Mouse (Mus musculus) heart, embryonic 14.5 days (tissue): ENCODE measurements around the gene Fam189b. TPM values are rescaled to one million over a fixed set of nuclear protein-coding genes. Genes with fewer than 3 reads are reported as not detected.
A peak's percentile ranks its signal among the peaks of the same experiment; 100 is the strongest.

Experiments used
- ATAC-seq: fragments of 200-750 bp; cut with Nextera tagmentation; 2 replicates; pipeline ENCODE4 v1.8.0; 2017; ENCODE audit warnings: low read depth, moderate TSS enrichment; ENCODE audit not compliant: insufficient number of reproducible peaks, insufficient read depth, low FRiP score
- H3K27ac ChIP-seq, 2 experiments: fragments of 200-500 bp in 1 of 2; fragments of 300-500 bp in 1 of 2; sonication (generic) in 1 of 2; replicated peaks in 1 of 2; 2 replicates each; pipeline ENCODE4 v1.5.1; 2012 to 2014; ENCODE audit warnings: low read depth in 2 of 2, low read length in 2 of 2, control low read depth in 1 of 2, mild to moderate bottlenecking in 1 of 2, mixed read lengths in 1 of 2; ENCODE audit not compliant: control insufficient read depth in 1 of 2, insufficient read depth in 1 of 2
- H3K27me3 ChIP-seq: fragments of 300-500 bp; sonication (generic); 2 replicates; pipeline ENCODE4 v1.6.1; 2014; ENCODE audit warnings: mild to moderate bottlenecking, low read length, control low read depth; ENCODE audit not compliant: control insufficient read depth, insufficient read depth
- H3K36me3 ChIP-seq: fragments of 300-500 bp; sonication (generic); 2 replicates; pipeline ENCODE4 v1.6.1; 2014; ENCODE audit warnings: mild to moderate bottlenecking, control low read depth, low read length, mixed read lengths; ENCODE audit not compliant: control insufficient read depth, insufficient read depth
- H3K4me1 ChIP-seq, 2 experiments: fragments of 200-500 bp in 1 of 2; fragments of 300-500 bp in 1 of 2; sonication (generic) in 1 of 2; 2 replicates each; pipeline ENCODE4 v1.6.1; 2012 to 2014; ENCODE audit warnings: low read length in 2 of 2, control low read depth in 1 of 2, mixed read lengths in 1 of 2; ENCODE audit not compliant: control insufficient read depth in 2 of 2, insufficient read depth in 2 of 2
- H3K4me2 ChIP-seq: fragments of 300-500 bp; sonication (generic); 2 replicates; pipeline ENCODE4 v1.6.1; 2014; ENCODE audit warnings: mild to moderate bottlenecking, low read length
- H3K4me3 ChIP-seq, 2 experiments: fragments of 200-500 bp in 1 of 2; fragments of 300-500 bp in 1 of 2; sonication (generic) in 1 of 2; 2 replicates each; pipeline ENCODE4 v1.5.1; 2012 to 2014; ENCODE audit warnings: low read length in 2 of 2, mild to moderate bottlenecking in 2 of 2, control low read depth in 1 of 2, low read depth in 1 of 2, moderate library complexity in 1 of 2; ENCODE audit not compliant: control insufficient read depth in 1 of 2, insufficient read depth in 1 of 2
- H3K9ac ChIP-seq: fragments of 300-500 bp; sonication (generic); 2 replicates; pipeline ENCODE4 v1.6.1; 2014; ENCODE audit warnings: mild to moderate bottlenecking, low read length
- H3K9me3 ChIP-seq: fragments of 300-500 bp; sonication (generic); 2 replicates; pipeline ENCODE4 v1.6.1; 2016; ENCODE audit warnings: low read length, control low read depth; ENCODE audit not compliant: control insufficient read depth
- whole genome bisulfite sequencing: fragments of 180-500 bp; shearing (Covaris S2); extraction: QIAGEN DNeasy Blood & Tissue Kit; methylation state at CpG from one replicate; pipeline ENCODE4 v1.1.7; 2014; 5-methylcytosine and 5-hydroxymethylcytosine counted together
- polyA plus RNA-seq: library from polyadenylated mRNA; unstranded; fragments of >200 nt; fragmentation: Nextera tagmentation; extraction: Ambion mirVana; gene quantifications from 2 replicates; pipeline ENCODE4 v1.2.1, GENCODE M21; 2014

The Fam189b gene
- polyA plus RNA-seq, 1 experiment from 2014 or later = 12.8 TPM

- peaks cover 25% of the 10 kb centered on the region for H3K27me3 ChIP-seq
- no peak for ATAC-seq
- peak overlapping the region; percentile 73; the same call in 1 of the 2 replicates for H3K4me2 ChIP-seq
- H3K4me1 ChIP-seq = peaks cover 10 to 16% of the 10 kb centered on the region in 2 experiments
- H3K4me3 ChIP-seq = no peak overlapping the region
- H3K9ac ChIP-seq = no peak overlapping the region; the same call in 1 of the 2 replicates
- H3K36me3 ChIP-seq = no peaks in the 10 kb centered on the region
- no peaks in the 10 kb centered on the region for H3K9me3 ChIP-seq
- no peak overlapping the region for H3K27ac ChIP-seq
- WGBS = 56% methylated on average over 11 of the region's 11 CpGs
Measured at GRCm38 (mm10) chr3:89226361-89226760, 43.4 kb downstream of the Fam189b start.

- no peak for ATAC-seq
Measured at GRCm38 (mm10) chr3:89226900-89227299, 44.0 kb downstream of the Fam189b start, which contains the start of gene Mtx1. Mtx1 (minus strand) TSS chr3:89227088.

GRCm38 (mm10) chr3:89227307-89228179, 44.6 kb downstream of the Fam189b start:
- WGBS = 5% methylated on average over 41 of the region's 41 CpGs

More at GRCm38 (mm10) chr3:89226900-89227299, 44.0 kb downstream of the Fam189b start, which contains the start of gene Mtx1:
- H3K27ac ChIP-seq = peak within 1 kb of the TSS; percentile 26 to 50; a peak in 2 of 4 replicates
- peak within 1 kb of the TSS; percentile 50 to 60 for H3K4me3 ChIP-seq
- H3K36me3 ChIP-seq = no peaks in the 10 kb centered on the region
- H3K9me3 ChIP-seq = no peaks in the 10 kb centered on the region
- H3K27me3 ChIP-seq = peaks cover 30% of the 10 kb centered on the region
- 8% methylated on average over 21 of the region's 21 CpGs for WGBS
- peak within 1 kb of the TSS; percentile 73 for H3K4me2 ChIP-seq
- peaks cover 10 to 16% of the 10 kb centered on the region in 2 experiments for H3K4me1 ChIP-seq
- H3K9ac ChIP-seq = peak within 1 kb of the TSS; percentile 49

DNA sequence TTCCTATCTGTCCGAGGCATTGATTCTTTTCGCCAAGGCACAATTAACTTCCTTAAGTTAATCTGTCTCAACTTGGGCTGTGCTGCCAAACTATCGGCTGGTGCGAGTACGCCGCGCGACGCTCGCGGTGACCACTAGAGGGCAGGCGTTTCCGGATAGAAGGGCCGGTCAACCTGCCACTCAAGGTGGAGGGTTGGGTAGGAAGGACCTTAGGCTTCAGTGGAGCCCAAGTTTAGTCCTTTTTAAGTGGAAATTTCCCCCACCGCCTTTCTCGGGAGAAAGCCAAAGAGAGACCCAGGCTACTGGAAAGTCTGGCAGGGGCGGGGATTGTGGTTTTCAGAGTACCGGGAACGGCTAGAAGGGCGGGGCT, 45.2 kb downstream of the Fam189b start:
- Histone ChIP-seq H3K4me1 (peaks cover 13 to 21% of the 10 kb centered on the region in 2 experiments), H3K27ac (no peak overlapping the region), H3K4me3 (peak overlapping the region; percentile 50 to 60), H3K27me3 (peaks cover 32% of the 10 kb centered on the region), H3K9ac (peak overlapping the region; percentile 67), H3K9me3 (no peaks in the 10 kb centered on the region), H3K36me3 (no peaks in the 10 kb centered on the region), H3K4me2 (peak overlapping the region; percentile 73)
- WGBS = under 1% methylated on average over 20 of the region's 20 CpGs
- peak; percentile 55; the same call in 1 of the 2 replicates for ATAC-seq

More at GRCm38 (mm10) chr3:89227307-89228179, 44.6 kb downstream of the Fam189b start:
- Histone ChIP-seq H3K36me3 (no peaks in the 10 kb centered on the region), H3K4me3 (peak overlapping the region; percentile 50 to 60), H3K9me3 (no peaks in the 10 kb centered on the region), H3K4me2 (peak overlapping the region; percentile 73), H3K27ac (peak overlapping the region; percentile 26 to 50; a peak in 2 of 4 replicates), H3K9ac (peak overlapping the region; percentile 49), H3K4me1 (peaks cover 10 to 16% of the 10 kb centered on the region in 2 experiments), H3K27me3 (peaks cover 32% of the 10 kb centered on the region)
- peak; percentile 75 for ATAC-seq

GRCm38 (mm10) chr3:89228836-89229235, 45.9 kb downstream of the Fam189b start, which contains the start of gene Muc1:
Muc1 (plus strand) TSS chr3:89229057.
- Histone ChIP-seq H3K27ac (no peak within 1 kb of the TSS), H3K9ac (peak within 1 kb of the TSS; percentile 67), H3K36me3 (no peaks in the 10 kb centered on the region), H3K4me1 (peaks cover 19 to 27% of the 10 kb centered on the region in 2 experiments), H3K9me3 (no peaks in the 10 kb centered on the region), H3K4me2 (peak within 1 kb of the TSS; percentile 73), H3K4me3 (peak within 1 kb of the TSS; percentile 50 to 60), H3K27me3 (peaks cover 32% of the 10 kb centered on the region)
- ATAC-seq = no peak
- WGBS = 22% methylated on average over 10 of the region's 10 CpGs

DNA sequence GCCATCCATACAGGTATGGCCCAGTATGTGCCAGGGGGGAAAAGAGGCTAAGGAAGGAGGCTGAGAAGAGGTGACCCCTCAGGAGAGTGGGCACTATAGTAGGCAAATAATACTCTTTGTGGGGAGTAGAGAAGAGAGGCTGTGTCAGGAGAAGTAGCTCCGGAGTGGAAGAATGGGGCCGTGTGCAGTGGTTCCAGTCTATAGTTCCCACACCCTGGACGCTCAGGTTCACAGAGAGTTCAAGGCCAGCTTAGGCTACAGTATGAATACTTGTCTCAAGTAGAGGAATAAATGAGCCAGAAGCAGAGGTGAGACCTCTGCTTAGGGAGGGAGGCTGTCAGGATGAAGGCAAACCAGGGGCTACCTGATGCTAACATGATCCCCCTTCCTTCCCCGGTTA, 46.3 kb downstream of the Fam189b start:
- no peak for ATAC-seq
- Histone ChIP-seq H3K4me2 (0 out of 2 replicates have a peak overlapping the region, but pooled peaks have one; percentile 73), H3K27ac (no peak overlapping the region), H3K27me3 (peaks cover 32% of the 10 kb centered on the region), H3K36me3 (no peaks in the 10 kb centered on the region), H3K9me3 (no peaks in the 10 kb centered on the region), H3K9ac (no peak overlapping the region), H3K4me1 (peaks cover 19 to 28% of the 10 kb centered on the region in 2 experiments), H3K4me3 (no peak overlapping the region)
- 63% methylated on average over 4 of the region's 4 CpGs for WGBS

- peaks cover 24% of the 10 kb centered on the region; the same call in 1 of the 2 replicates for H3K27me3 ChIP-seq
- H3K4me1 ChIP-seq = peaks cover 19 to 28% of the 10 kb centered on the region in 2 experiments
- no peak overlapping the region for H3K9ac ChIP-seq
- H3K36me3 ChIP-seq = no peaks in the 10 kb centered on the region
- H3K9me3 ChIP-seq = no peaks in the 10 kb centered on the region
- WGBS = 82% methylated on average over 2 of the region's 2 CpGs
- H3K4me3 ChIP-seq = no peak overlapping the region
- no peak overlapping the region for H3K4me2 ChIP-seq
- H3K27ac ChIP-seq = no peak overlapping the region
- no peak for ATAC-seq
Measured at GRCm38 (mm10) chr3:89230561-89230960, 47.6 kb downstream of the Fam189b start.
